Mouse (Mus musculus): ENCODE data around the gene Astn1. TPM values are rescaled to one million over a fixed set of nuclear protein-coding genes. Genes with fewer than 3 reads are reported as not detected.
A peak's percentile ranks its signal among the peaks of the same experiment; 100 is the strongest.

The Astn1 gene
- polyA plus RNA-seq (2012; rRNA removed), result 0.55 and 1.1 TPM in 2 replicates

- DNase-seq (ENCODE audit: low spot score), result no peak
Measured at GRCm38 (mm10) chr1:158361964-158362291, at the start of gene Astn1. TSS of gene Astn1 (plus strand) at chr1:158362273.

GRCm38 (mm10) chr1:158323325-158323724 lies 38.7 kb upstream of the Astn1 start:
- DNase-seq (ENCODE audit: low spot score), result no peak

GRCm38 (mm10) chr1:158328126-158328525 lies 33.9 kb upstream of the Astn1 start:
- DNase-seq (ENCODE audit: low spot score), result no peak

- DNase-seq (ENCODE audit: low spot score), result no peak
Measured at GRCm38 (mm10) chr1:158328839-158329238, 33.2 kb upstream of the Astn1 start.

- DNase-seq (ENCODE audit: low spot score), result no peak
Measured at GRCm38 (mm10) chr1:158343243-158343714, 18.8 kb upstream of the Astn1 start.

- DNase-seq (ENCODE audit: low spot score), result no peak
Measured at GRCm38 (mm10) chr1:158353656-158354371, 8.3 kb upstream of the Astn1 start.

GRCm38 (mm10) chr1:158355177-158356050 lies 6.7 kb upstream of the Astn1 start:
- no peak for DNase-seq (ENCODE audit: low spot score)

GRCm38 (mm10) chr1:158356051-158356461 lies 6.0 kb upstream of the Astn1 start, which contains the start of gene Brinp2:
TSS of gene Brinp2 (minus strand) at chr1:158356326.
- DNase-seq (ENCODE audit: low spot score), result peak; percentile 30

GRCm38 (mm10) chr1:158362292-158363101 lies 424 bp downstream of the Astn1 start:
- no peak for DNase-seq (ENCODE audit: low spot score)

- DNase-seq (ENCODE audit: low spot score), result no peak
Measured at GRCm38 (mm10) chr1:158364461-158364860, 2.4 kb downstream of the Astn1 start.

GRCm38 (mm10) chr1:158382277-158382676 lies 20.2 kb downstream of the Astn1 start:
- no peak for DNase-seq (ENCODE audit: low spot score)

GRCm38 (mm10) chr1:158383210-158383609 lies 21.1 kb downstream of the Astn1 start:
- DNase-seq (ENCODE audit: low spot score), result no peak

GRCm38 (mm10) chr1:158385311-158385710 lies 23.2 kb downstream of the Astn1 start:
- no peak for DNase-seq (ENCODE audit: low spot score)

GRCm38 (mm10) chr1:158386781-158387180 lies 24.7 kb downstream of the Astn1 start:
- no peak for DNase-seq (ENCODE audit: low spot score)

GRCm38 (mm10) chr1:158388995-158389394 lies 26.9 kb downstream of the Astn1 start:
- no peak for DNase-seq (ENCODE audit: low spot score)

- DNase-seq (ENCODE audit: low spot score), result no peak
Measured at GRCm38 (mm10) chr1:158390693-158391092, 28.6 kb downstream of the Astn1 start.

- DNase-seq (ENCODE audit: low spot score), result no peak
Measured at GRCm38 (mm10) chr1:158397058-158397457, 35.0 kb downstream of the Astn1 start.

GRCm38 (mm10) chr1:158400898-158401297 lies 38.8 kb downstream of the Astn1 start:
- no peak for DNase-seq (ENCODE audit: low spot score)

GRCm38 (mm10) chr1:158405899-158406769 lies 44.1 kb downstream of the Astn1 start:
- no peak for DNase-seq (ENCODE audit: low spot score)

GRCm38 (mm10) chr1:158408124-158408523 lies 46.1 kb downstream of the Astn1 start:
- no peak for DNase-seq (ENCODE audit: low spot score)

- no peak for DNase-seq (ENCODE audit: low spot score)
Measured at GRCm38 (mm10) chr1:158411146-158411545, 49.1 kb downstream of the Astn1 start.
